9 mouse cellular contexts compared by ENCODE assay signal in genomic region chr8:111528071-111528470, GRCm38 (mm10).
"Had no signal": no experiment of that assay in that cellular context is flagged by ENCODE, and none has a peak within 500 bp of the region (broad histone marks: within the 10 kb centered on the region; RNA-seq: fewer than 3 reads in every experiment).

No protein-coding gene starts in this region.

- DNase-seq: lung, adult 18-20 months; lung, embryonic 14.5 days; lung, postnatal 14 days; lung, postnatal 36 days; retina, postnatal 1 day; right cerebral cortex, adult 18-20 months; right cerebral cortex, postnatal 14 days; thymus, postnatal 25 days; thymus, postnatal 4 days had no signal
